27 mouse cellular contexts compared by ENCODE assay signal in the genomic region with DNA sequence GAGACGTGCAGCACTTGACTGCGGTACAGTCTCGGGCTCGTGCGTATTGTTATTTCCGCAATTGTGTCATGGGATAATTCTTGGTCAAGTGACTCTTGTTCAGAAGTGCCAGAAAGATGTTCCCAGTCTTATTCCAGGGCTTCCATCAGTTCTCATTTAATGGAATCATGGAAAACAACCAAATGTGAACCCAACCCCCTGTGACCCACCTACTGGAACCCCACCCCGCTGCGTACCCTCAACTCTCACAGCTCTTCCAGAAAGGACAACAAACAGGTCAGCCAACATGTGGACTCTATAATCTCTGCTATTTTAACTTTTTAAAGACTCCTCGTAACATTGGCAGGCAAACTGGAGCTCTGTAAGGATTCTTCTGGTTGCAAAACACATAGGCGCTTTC.
DNase-seq lines count a peak whose midpoint lies in the region; ATAC-seq and TF ChIP-seq lines count a peak whose summit lies in the region.
"Had no signal": no experiment of that assay in that cellular context is flagged by ENCODE, and none has a peak within 500 bp of the region (broad histone marks: within the 10 kb centered on the region; RNA-seq: fewer than 3 reads in every experiment).

No protein-coding gene starts in this region.

- no peak overlapping the region for H3K4me2 ChIP-seq in limb, embryonic 14.5 days (replicated peaks; ENCODE audit: low read depth, low read length, severe bottlenecking)
- H3K4me2 ChIP-seq: embryonic facial prominence, embryonic 15.5 days; heart, embryonic 12.5 days; heart, embryonic 15.5 days; hindbrain, embryonic 13.5 days; intestine, embryonic 15.5 days had no signal

- DNase-seq in limb, embryonic 14.5 days (ENCODE audit: low spot score): peak; percentile 26
- DNase-seq in limb, embryonic 10.5 days (ENCODE audit: low spot score): no peak
- DNase-seq in adipocyte (ENCODE audit: low spot score): peak; percentile 7
- peak; percentile 54 for DNase-seq in gastrocnemius, adult 2 months
- DNase-seq in gastrocnemius, postnatal 25 days: peak; percentile 64
- no peak for DNase-seq in layer of hippocampus, adult 11-12 months (ENCODE audit: low spot score)
- DNase-seq in spleen, adult 12 weeks (ENCODE audit: low spot score): no peak
- DNase-seq in adrenal gland, postnatal 14 days: no peak
- DNase-seq: adrenal gland, adult 8-10 months; adrenal gland, postnatal 36 days; cerebellum, adult 8-10 months; cerebellum, postnatal 10 days; cerebellum, postnatal 36 days; embryo, embryonic 11 days; forebrain, postnatal 0 days; heart, adult 18-20 months; heart, postnatal 10 days; heart, postnatal 36 days had no signal

- intact Hi-C loops in gastrocnemius, adult 2 months (cut with DNase I): loop anchor here (10.0 kb wide), 1 partner anchor 706 kb away; no protein-coding TSS in a partner anchor

- TF ChIP-seq POLR2A in limb, embryonic 14.5 days (IDR thresholded peaks at IDR 0.05; ENCODE audit: borderline replicate concordance, extremely low read depth, insufficient read depth, insufficient read length): no peak

- WGBS in limb, embryonic 14.5 days: 82% methylated on average over 10 of the region's 10 CpGs
- WGBS in limb, embryonic 10.5 days: 94% methylated on average over 10 of the region's 10 CpGs

- no peaks in the 10 kb centered on the region for H3K36me3 ChIP-seq in limb, embryonic 14.5 days (ENCODE audit: control insufficient read depth, insufficient read depth, low read length)
- no peaks in the 10 kb centered on the region for H3K36me3 ChIP-seq in limb, embryonic 10.5 days
- H3K36me3 ChIP-seq: embryonic facial prominence, embryonic 15.5 days; heart, embryonic 12.5 days; heart, embryonic 15.5 days; hindbrain, embryonic 10.5 days; hindbrain, embryonic 13.5 days; intestine, embryonic 15.5 days had no signal

- no peak overlapping the region for H3K4me3 ChIP-seq in limb, embryonic 14.5 days (replicated peaks; ENCODE audit: low read length)
- H3K4me3 ChIP-seq in limb, embryonic 10.5 days: no peak overlapping the region
- H3K4me3 ChIP-seq in gastrocnemius, adult 2 months: no peak overlapping the region
- H3K4me3 ChIP-seq: embryonic facial prominence, embryonic 15.5 days; heart, embryonic 12.5 days; heart, embryonic 15.5 days; hindbrain, embryonic 10.5 days; hindbrain, embryonic 13.5 days; intestine, embryonic 15.5 days had no signal

- no peaks in the 10 kb centered on the region for H3K27me3 ChIP-seq in limb, embryonic 14.5 days (ENCODE audit: control insufficient read depth, insufficient read depth, low read length)
- H3K27me3 ChIP-seq in limb, embryonic 10.5 days (ENCODE audit: low read depth, poor library complexity, severe bottlenecking): no peaks in the 10 kb centered on the region
- H3K27me3 ChIP-seq: embryonic facial prominence, embryonic 15.5 days; heart, embryonic 12.5 days; heart, embryonic 15.5 days; hindbrain, embryonic 13.5 days had no signal

- H3K9me3 ChIP-seq in limb, embryonic 14.5 days (ENCODE audit: control insufficient read depth, low read length): no peaks in the 10 kb centered on the region
- no peaks in the 10 kb centered on the region for H3K9me3 ChIP-seq in limb, embryonic 10.5 days (replicated peaks)
- H3K9me3 ChIP-seq: embryonic facial prominence, embryonic 15.5 days; heart, embryonic 12.5 days; heart, embryonic 15.5 days; hindbrain, embryonic 10.5 days; hindbrain, embryonic 13.5 days; intestine, embryonic 15.5 days had no signal

- H3K4me1 ChIP-seq in limb, embryonic 14.5 days (ENCODE audit: control insufficient read depth, insufficient read depth, low read length): no peaks in the 10 kb centered on the region
- no peaks in the 10 kb centered on the region; the same call in 1 of the 2 replicates for H3K4me1 ChIP-seq in limb, embryonic 10.5 days
- H3K4me1 ChIP-seq: embryonic facial prominence, embryonic 15.5 days; heart, embryonic 12.5 days; heart, embryonic 15.5 days; hindbrain, embryonic 10.5 days; hindbrain, embryonic 13.5 days; intestine, embryonic 15.5 days had no signal

- no peak overlapping the region for H3K9ac ChIP-seq in limb, embryonic 14.5 days (ENCODE audit: low read depth, low read length, severe bottlenecking)
- H3K9ac ChIP-seq: embryonic facial prominence, embryonic 15.5 days; forebrain, postnatal 0 days; heart, embryonic 12.5 days; heart, embryonic 15.5 days; hindbrain, embryonic 13.5 days; intestine, embryonic 15.5 days had no signal

- no peak overlapping the region for H3K27ac ChIP-seq in limb, embryonic 14.5 days (replicated peaks; ENCODE audit: low read depth, low read length)
- no peak overlapping the region for H3K27ac ChIP-seq in limb, embryonic 10.5 days
- H3K27ac ChIP-seq in gastrocnemius, adult 2 months: peak overlapping the region; percentile 67
- H3K27ac ChIP-seq: embryonic facial prominence, embryonic 15.5 days; heart, embryonic 15.5 days; hindbrain, embryonic 10.5 days; hindbrain, embryonic 13.5 days; intestine, embryonic 15.5 days had no signal

- no peak for ATAC-seq in limb, embryonic 14.5 days (ENCODE audit: low FRiP score, low read depth)
- ATAC-seq: CD4-positive, CD25-positive, alpha-beta regulatory T cell, adult 4 months; forebrain, embryonic 14.5 days; forebrain, postnatal 0 days; hindbrain, embryonic 16.5 days; intestine, embryonic 15.5 days had no signal

- no peak for TF ChIP-seq CTCF in gastrocnemius, adult 2 months (IDR thresholded peaks at IDR 0.05)

Comparison
In these comparisons a context has a peak if more than half of its experiments do, and no peak if none do; other contexts are left out.
1. DNase-seq: peak in limb, embryonic 14.5 days (single experiment), adipocyte (single experiment), gastrocnemius, adult 2 months (single experiment) and gastrocnemius, postnatal 25 days (single experiment); none in limb, embryonic 10.5 days (single experiment), layer of hippocampus, adult 11-12 months (single experiment), spleen, adult 12 weeks (single experiment) and adrenal gland, postnatal 14 days (single experiment).